Mouse (Mus musculus): ENCODE results near the gene Dcps.

Gene Dcps
- long read RNA-seq, experiment 1, transcript Dcps-201 (6 exons, 1,274 nt), result major isoform, 24 of 26 reads
- long read RNA-seq, experiment 1, partial matches to known transcripts, result 1 of 26 reads
- long read RNA-seq, experiment 1, other reads (novel, unspliced or antisense), result 1 of 26 reads
- long read RNA-seq, experiment 2, transcript Dcps-201 (6 exons, 1,274 nt), result major isoform, 13 of 16 reads
- long read RNA-seq, experiment 2, partial matches to known transcripts, result 2 of 16 reads
- long read RNA-seq, experiment 2, other reads (novel, unspliced or antisense), result 1 of 16 reads

DNA sequence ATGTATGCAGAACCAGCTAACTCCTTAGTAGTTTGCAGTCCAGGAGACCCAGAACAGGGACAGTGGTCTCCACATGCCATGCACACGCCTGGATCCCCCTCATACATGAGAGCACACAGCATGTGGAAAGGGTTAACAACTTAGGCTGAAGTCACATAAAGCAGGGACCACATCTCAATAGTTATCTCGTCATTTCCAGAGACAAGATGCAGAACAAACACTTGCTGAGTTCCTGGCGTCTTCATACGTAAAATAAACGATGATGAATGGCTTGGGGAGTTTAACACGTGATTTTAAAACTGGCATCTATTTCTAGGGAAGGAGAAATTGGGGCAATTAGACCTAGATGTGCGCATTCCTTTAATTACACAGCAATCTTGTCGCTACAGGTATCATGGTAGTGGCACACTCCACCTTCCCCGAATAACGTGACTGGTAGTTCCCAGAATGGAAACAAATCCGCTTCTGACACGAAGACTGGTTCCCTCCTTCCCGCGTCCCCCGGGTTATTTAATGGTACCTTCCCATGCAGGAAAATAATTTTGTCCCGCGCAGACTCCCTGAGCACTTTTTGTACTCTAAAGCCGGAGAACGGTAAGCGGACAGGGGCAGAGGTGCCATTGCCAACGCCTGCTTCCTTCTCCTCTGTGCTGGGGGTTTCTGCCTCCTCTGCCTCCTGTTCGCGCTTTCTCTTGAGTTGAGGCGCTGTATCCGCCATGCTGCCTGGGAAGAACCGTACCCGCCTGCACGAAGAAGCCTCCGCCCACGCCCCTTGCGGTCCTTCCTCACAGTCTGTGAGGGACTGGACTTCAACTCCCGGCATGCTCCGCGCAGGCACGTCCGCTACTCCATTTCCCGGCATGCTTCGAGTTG, at the start of gene Dcps:
TSS of gene Dcps (minus strand) at position 811 of the 873 bp plus-strand sequence.
- intact Hi-C loops (cut with DNase I), result no loop called here

DNA sequence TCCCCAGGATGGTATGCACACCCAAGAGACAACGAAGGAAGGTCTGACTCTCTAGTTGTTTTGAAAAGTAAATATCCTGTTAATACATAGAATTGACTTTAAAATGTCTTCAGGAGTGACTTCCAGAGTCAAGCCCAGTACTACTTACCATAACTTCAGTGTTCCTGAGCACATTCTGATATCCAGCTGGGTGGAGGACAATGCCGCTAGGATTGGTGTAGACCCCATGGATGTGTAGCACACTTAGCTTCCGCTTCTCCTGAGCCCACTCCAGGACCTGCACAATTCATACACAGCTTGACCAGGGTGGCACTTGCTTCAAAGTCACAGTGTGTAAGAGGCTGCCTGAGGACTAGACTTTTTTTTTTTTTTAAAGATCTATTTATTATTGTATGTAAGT, 47.6 kb upstream of the Dcps start:
- intact Hi-C loops (cut with DNase I), result no loop called here

DNA sequence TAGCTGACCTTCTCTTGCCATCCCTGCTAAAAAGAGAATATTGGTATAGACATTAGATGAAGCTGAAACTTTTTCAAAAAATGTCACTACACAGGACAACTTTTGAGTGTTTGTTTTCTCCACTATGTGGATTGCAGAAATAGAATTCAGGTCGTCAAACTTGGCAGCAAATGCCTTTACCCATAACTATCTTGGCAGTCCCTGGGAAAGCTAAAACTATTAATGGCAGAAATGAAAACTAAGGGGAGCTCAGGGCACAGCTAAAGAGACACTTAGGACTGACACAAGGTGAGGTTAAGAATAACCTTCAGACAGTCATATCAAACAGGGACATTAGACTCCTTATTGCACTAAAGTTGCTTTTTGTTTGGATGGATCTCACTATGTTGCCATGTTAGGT, 42.1 kb upstream of the Dcps start:
- intact Hi-C loops (cut with DNase I), result no loop called here

DNA sequence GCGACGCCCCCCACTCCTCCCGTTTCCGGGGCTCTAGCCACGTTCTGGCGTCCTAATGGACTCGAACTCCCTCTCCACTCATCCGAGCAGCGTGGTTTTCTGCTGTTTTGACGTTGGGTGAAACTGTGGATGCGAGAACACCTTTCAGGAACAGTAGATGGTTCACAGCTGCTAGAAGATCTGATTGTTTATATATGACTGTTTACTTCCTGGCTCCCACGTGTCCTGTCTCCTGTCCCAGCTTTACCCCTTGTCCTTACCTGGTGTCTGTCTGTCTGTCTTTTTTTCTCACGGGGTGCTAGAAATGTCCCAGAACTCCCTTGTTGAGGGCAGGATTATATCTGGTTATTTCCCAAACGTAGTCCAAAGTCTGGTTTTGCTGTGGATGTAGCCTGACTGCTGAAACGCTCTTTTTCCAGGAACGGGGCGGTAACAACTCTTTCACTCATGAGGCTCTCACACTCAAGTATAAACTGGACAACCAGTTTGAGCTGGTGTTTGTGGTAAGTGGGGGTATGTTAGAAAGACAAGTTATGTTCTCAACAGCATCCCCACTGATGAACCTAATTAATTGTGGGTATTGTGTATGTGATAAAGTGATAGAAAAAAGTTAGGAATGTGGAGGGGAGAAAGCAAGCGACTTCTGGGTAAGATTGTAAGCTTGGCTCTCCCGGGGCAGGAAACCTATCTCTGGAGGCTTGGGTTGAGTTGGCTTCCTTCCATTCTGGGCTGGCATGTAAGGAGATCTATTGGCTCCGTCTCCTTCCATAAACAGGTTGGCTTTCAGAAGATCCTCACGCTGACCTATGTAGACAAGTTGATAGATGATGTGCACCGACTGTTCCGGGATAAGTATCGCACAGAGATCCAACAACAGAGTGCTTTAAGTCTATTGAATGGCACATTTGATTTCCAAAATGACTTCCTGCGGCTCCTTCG, 36.0 kb upstream of the Dcps start:
- intact Hi-C loops (cut with DNase I), result loop anchor here (5.0 kb wide), 1 partner anchor 55 kb away; the partner anchor contains the start of genes Fam118b and Rpusd4

DNA sequence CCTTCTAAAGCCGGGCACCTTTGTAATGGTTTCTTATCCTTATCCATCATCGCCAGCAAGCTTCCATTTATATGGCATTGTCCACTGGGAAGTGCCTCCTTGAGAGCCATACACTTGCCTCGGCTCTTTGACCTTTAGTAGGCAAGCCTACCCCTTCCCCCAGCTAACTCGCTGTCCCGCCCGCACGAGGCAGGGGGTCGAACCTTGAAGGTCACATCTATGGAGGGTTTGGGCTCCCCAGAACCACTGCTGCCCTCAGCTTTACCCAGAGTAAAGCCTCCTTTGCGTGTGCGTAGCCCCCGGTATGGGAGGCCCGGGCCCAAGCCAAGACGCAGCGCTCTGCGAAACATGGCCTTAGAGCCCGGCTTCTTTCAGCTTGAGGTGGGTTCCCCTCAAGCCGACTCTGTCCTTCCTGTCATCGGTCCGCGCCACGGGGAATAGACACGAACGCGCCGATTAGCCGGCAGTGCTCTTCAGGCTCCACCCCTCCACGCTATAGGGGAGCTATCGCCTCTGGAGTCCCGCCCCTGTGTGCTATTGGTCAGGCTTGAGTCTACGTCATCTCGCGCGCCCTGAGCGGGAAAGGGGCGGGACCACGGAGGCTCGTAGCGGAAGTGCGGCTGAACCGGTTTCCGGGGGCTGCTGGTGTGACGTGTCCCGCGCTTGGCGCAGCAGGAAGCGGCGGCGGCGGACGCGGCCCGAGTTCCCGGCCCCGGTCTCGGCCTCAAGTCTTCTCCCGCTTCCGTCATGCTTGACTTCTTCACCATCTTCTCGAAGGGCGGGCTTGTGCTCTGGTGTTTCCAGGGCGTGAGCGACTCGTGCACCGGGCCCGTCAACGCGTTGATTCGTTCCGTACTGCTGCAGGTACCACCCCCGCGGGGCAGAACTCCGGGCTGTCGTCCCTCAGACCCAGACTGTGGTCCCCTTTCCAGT, 34.9 kb upstream of the Dcps start, which contains the start of gene Foxred1:
TSS of gene Foxred1 (minus strand) at position 514 of the 933 bp plus-strand sequence.
- intact Hi-C loops (cut with DNase I), result loop anchor here (5.0 kb wide), 1 partner anchor 56 kb away; the partner anchor contains the start of genes Fam118b and Rpusd4

DNA sequence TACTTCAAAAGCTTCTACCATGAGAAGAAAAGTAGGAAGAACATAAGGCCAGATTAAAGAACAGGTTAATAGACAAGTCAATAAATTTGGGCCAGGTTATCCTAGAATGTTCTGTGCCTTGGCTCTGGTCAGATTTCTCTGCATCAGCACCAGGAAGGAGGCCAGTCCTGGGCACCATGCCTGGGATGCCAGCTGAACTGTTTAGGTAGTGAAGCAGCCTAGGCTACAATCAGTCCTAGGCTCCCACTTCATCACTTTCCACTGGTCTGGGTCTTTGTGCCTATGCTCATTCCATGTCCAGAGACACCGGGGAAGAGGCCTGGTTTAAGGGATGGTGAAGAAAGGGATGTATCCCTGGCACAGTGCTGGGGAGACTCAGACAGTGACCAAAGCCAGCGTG, 28.6 kb upstream of the Dcps start:
- intact Hi-C loops (cut with DNase I), result no loop called here

DNA sequence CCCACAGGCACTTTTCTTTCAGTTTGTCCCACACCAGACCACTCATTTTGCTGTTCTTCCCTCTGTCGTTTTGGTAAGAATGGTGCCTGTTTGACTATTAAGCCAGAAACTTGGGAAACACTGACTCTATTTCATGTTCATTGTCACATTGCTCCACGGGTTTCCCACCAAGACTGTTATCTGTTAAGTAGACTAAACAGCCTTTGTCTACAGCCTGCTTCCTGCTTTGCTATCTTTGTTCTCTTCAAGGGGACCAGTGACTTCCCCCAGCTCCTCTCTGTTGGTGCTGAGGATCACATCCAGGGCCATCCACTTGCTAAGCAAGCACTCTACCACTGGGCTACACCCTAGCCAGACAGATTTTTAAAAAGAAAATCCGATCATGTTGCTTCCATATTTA, 27.7 kb upstream of the Dcps start:
- intact Hi-C loops (cut with DNase I), result no loop called here

DNA sequence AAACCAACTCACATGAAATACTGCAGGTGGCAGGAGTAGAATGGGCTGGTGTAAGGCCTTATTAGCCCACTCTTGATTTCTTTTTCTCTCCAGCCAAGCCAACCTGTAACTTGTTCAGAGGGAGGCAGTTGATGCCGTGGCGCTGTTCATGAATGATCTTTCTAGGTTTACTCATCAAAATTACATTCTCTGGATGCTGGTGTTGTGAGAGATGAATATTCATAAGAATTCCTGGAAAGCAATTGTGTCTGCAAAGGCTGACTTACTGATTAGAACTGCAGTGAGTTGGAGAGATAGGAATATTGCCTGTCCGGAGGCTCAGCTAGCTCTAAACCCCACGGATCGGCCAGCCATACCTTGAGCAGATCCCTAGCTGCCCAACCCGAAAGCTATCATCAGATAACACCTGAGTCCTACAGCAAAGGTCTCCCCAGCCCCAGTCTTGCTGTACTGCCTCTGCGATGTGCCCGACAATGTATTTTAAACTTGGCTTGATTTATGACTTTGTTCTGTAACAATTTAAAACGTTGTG, 24.7 kb upstream of the Dcps start:
- intact Hi-C loops (cut with DNase I), result no loop called here

DNA sequence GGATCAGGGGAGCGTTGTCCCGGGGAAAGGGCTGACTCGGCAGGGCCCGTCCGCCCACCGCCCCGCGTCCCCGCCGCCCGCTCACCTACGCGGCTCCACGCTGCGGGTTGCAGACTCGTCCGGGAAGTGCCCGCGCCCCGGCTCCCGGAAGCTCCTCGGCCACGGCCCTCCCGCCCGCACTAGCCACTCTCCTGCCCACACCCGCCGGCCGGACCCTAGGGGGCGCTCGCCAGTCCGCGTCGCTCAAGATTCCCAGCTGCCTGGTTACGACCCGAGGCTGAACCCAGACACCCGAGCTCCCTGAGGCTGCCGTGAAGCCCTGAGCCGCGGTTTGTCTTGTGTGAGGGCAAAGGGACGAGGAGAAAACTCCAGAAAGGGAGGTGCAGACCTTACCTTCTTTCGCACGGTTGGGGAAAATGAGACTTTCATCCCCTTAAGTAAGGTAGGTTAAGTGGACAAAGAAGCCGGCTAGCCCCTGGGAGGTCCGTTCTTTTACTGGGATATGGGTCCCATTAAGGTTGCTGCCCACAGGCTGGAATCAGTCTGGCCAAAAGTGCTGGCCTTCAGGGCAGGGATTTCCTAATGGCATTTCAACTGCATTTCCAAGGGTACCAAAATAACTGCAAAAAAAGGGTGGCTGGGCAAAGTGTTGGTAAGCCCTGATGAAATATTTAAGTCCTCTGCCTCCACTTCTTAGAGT, 24.1 kb upstream of the Dcps start, which contains the start of the genes Srpr and Tirap:
TSS of gene Srpr (plus strand) at position 404 of the 700 bp plus-strand sequence.
TSS of gene Tirap (minus strand) at position 520 of the 700 bp plus-strand sequence.
- intact Hi-C loops (cut with DNase I), result no loop called here

DNA sequence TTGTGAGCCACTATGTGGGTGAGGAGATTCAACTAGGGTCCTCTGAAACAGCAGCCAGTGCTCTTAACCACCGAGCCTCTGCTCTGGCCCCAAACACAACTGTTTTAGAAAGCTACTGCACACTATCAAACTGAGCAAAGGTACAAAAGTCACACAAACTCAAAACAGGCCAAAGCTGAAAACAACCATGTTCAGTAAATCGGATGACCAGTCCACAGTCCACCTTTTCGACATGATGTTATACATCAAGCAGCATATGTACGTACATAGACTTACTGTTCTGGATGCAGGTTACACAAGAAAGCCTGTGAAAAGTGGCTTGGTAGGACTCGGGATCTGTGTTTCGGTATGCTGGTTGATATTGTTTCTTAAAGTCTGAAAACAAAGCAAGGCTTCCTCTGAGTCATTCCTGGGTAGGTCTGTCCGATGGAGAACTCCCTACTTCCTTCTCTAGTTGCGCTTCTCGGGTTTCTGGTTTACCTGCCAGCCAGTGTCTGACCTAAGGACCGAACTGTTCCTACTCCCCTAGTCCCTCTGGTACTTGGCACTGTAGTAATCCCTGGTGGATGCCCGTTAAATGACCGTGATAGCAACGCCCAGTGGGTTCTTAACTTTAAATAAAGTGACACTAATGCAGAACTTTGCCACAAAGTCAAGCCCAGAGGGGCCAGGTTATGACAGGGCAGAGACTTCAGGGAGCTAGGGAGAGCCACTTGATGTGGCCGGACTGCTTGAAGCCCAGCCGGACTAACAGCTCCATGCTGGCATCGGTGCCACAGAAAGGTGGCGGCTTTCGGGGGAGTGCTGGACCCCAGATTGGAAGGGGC, 23.3 kb upstream of the Dcps start:
- intact Hi-C loops (cut with DNase I), result no loop called here

DNA sequence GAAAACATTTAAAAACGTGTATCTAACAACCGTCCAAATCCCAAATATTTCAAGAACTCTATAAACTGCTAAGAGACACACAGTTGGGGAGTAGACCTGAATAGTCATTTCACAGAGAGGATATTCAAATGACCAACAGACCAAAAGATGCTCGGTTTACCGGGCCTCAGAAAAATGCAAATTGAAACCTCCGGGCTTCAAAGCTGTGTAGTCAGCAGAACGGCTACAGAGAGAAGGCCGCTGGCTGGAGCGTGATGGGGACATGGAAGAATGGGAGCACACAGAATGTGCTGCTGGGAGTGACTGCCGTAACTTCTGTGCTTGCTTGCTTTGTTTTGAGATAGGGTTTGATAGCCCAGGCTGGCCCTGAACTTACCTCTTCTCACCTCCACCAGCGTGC, 22.5 kb upstream of the Dcps start:
- intact Hi-C loops (cut with DNase I), result no loop called here

DNA sequence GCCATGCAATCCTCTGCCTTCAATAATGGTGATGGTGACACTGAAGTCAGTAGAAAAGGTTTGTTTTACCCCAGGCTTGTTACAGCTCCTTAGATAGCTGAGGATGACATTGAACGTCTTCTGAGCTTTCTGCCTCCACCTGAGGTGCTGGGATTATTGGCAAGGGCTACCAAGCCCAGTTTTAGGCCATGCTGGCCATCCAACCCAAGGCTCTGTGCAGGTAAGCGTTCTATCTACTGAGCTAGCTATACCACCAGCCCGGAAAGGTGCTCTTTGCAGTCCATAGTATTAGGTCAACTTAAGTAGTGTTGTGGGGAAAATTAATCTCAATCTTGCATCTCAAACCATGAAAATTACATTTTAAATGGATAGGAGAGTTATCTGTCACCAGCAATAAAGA, 21.8 kb upstream of the Dcps start:
- intact Hi-C loops (cut with DNase I), result no loop called here

DNA sequence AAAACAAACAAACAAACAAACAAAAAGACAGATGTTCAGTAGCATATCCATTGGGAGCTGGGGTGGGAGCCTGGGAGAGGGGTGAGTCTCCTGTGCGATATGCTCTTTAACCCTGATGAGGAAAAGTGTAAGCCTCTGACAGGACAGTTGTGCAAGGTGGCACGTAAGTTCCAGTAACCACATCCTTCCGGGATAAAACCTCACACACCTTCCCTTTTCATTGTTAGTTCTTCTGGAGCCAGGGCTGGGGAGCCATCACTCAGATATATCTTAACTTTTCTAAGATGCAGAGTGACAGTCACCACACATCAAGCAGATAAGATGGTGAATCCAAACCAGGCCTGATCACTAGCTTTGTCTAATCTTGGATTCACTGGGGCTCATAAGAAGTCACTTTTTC, 18.2 kb upstream of the Dcps start:
- intact Hi-C loops (cut with DNase I), result no loop called here

DNA sequence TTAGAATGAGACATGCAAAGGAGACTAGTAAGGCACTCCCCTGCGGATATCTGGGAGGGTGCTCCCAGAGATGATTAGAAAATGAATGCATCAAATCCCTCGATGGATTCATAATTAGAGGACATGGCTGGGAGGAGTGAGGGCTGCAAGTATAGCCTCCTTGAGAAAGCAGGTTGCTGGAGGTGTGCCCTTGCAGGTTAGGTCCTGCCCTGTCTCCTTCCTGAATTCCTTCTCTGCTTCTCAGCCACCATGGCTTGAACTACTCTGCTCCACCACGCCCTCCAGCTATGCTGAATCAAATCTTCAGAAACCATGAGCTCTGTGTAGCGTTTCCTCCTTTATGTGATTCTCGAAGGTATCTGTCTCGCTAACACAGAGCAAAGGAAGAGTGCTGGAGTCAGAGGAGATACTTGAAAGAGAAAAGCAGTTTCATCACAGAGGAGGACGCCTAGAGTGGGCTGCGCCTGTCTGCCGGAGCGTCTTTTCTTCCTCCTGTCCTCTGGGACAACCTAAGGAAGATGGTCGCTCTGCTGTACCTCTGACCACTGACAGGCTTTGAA, 17.2 kb upstream of the Dcps start:
- intact Hi-C loops (cut with DNase I), result no loop called here

DNA sequence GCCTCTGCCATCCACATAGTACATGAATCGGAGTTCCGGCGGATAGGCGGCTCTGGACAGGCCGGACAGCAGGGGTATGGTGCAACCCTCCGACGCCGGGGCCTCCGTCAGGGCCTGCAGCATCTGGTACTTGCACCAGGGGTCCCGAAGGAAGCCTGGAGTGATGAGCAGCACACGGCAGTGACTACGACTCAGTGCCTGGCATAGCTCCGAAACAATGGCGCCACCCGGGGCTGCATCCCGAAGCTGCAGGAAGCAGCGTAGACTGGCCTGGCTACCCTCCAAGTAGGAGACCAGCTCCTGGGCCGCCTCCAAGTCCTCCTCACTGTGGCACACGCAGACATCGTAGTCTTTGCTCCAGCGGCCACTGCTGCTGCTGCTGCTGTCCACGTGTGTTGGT, 12.8 kb upstream of the Dcps start:
- intact Hi-C loops (cut with DNase I), result no loop called here

DNA sequence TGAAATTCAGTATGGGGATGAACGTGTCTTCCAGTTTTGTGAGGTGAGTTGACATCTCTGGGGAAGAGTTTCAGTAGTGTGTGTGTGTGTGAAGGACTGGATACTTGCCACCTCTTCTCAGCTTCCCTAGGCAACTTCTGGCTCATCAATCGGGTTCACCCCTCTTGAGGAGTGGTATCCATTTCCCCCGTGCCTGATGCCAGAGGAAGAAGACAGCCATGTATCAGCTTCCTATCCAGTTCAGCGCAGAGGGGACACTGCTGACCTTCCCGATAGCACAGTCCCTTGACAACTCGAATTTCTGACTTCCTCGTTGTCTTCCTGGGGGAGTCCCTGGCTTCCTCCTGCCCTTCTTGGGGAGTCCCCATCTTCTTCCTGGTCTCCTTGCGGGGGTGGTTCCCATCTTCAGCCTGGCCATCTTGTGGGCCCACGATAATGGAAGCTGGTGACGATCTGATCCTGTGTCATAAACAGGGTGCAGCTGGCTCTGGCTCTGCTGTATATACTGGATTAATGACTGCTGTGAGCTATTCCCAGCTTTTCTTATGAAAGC, 11.6 kb upstream of the Dcps start:
- intact Hi-C loops (cut with DNase I), result no loop called here

DNA sequence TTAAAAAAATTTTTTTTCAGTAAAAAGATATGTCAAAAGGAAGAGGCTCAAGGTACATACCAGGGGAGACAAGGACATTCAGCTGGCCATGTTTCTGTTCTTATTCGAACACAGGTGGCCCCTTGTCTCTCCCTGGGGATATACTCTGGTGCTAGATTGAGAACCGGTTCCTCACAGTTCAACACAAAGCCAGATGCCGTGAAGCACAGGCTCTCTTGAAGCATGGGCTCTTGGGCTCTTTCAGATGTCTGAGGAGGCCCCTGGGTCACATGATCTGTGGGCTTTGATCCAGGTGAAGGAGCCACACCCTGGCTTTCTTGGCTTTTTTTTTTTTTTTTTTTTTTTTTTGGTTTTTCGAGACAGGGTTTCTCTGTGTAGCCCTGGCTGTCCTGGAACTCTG, 10.6 kb upstream of the Dcps start:
- intact Hi-C loops (cut with DNase I), result no loop called here

DNA sequence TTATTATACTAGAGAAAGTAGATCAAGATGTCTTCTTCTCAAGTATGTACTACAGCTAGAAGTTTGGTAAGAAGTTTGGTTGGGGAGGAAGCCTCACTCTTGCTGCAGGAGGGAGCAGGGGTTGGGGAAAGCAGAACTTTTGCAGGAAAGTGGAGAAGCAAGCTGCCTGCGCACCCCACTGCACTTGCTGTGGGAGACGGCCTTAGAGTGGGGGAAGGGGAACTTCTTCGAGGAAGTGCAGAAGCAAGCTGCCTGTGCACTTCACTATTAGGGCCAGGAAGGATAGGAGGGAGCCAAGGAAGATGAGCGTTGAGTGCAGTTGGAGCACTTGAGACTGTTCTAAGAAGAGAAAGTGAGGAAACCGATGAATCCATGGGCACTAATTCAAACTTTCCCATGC, 7.5 kb upstream of the Dcps start:
- intact Hi-C loops (cut with DNase I), result no loop called here
